Mouse (Mus musculus) heart, embryonic 14.5 days (tissue): ENCODE results near the gene 4930562C15Rik. TPM values are rescaled to one million over a fixed set of nuclear protein-coding genes. Genes with fewer than 3 reads are reported as not detected.

Experiments
- ATAC-seq: fragments of 200-750 bp; cut with Nextera tagmentation; 2 replicates; pipeline ENCODE4 v1.8.0; 2017; ENCODE audit warnings: low read depth, moderate TSS enrichment; ENCODE audit not compliant: insufficient number of reproducible peaks, insufficient read depth, low FRiP score
- H3K27ac ChIP-seq, 2 experiments: fragments of 200-500 bp in 1 of 2; fragments of 300-500 bp in 1 of 2; sonication (generic) in 1 of 2; replicated peaks in 1 of 2; 2 replicates each; pipeline ENCODE4 v1.5.1; 2012 to 2014; ENCODE audit warnings: low read depth in 2 of 2, low read length in 2 of 2, control low read depth in 1 of 2, mild to moderate bottlenecking in 1 of 2, mixed read lengths in 1 of 2; ENCODE audit not compliant: control insufficient read depth in 1 of 2, insufficient read depth in 1 of 2
- H3K27me3 ChIP-seq: fragments of 300-500 bp; sonication (generic); 2 replicates; pipeline ENCODE4 v1.6.1; 2014; ENCODE audit warnings: mild to moderate bottlenecking, low read length, control low read depth; ENCODE audit not compliant: control insufficient read depth, insufficient read depth
- H3K36me3 ChIP-seq: fragments of 300-500 bp; sonication (generic); 2 replicates; pipeline ENCODE4 v1.6.1; 2014; ENCODE audit warnings: mild to moderate bottlenecking, control low read depth, low read length, mixed read lengths; ENCODE audit not compliant: control insufficient read depth, insufficient read depth
- H3K4me1 ChIP-seq, 2 experiments: fragments of 200-500 bp in 1 of 2; fragments of 300-500 bp in 1 of 2; sonication (generic) in 1 of 2; 2 replicates each; pipeline ENCODE4 v1.6.1; 2012 to 2014; ENCODE audit warnings: low read length in 2 of 2, control low read depth in 1 of 2, mixed read lengths in 1 of 2; ENCODE audit not compliant: control insufficient read depth in 2 of 2, insufficient read depth in 2 of 2
- H3K4me2 ChIP-seq: fragments of 300-500 bp; sonication (generic); 2 replicates; pipeline ENCODE4 v1.6.1; 2014; ENCODE audit warnings: mild to moderate bottlenecking, low read length
- H3K4me3 ChIP-seq, 2 experiments: fragments of 200-500 bp in 1 of 2; fragments of 300-500 bp in 1 of 2; sonication (generic) in 1 of 2; 2 replicates each; pipeline ENCODE4 v1.5.1; 2012 to 2014; ENCODE audit warnings: low read length in 2 of 2, mild to moderate bottlenecking in 2 of 2, control low read depth in 1 of 2, low read depth in 1 of 2, moderate library complexity in 1 of 2; ENCODE audit not compliant: control insufficient read depth in 1 of 2, insufficient read depth in 1 of 2
- H3K9ac ChIP-seq: fragments of 300-500 bp; sonication (generic); 2 replicates; pipeline ENCODE4 v1.6.1; 2014; ENCODE audit warnings: mild to moderate bottlenecking, low read length
- H3K9me3 ChIP-seq: fragments of 300-500 bp; sonication (generic); 2 replicates; pipeline ENCODE4 v1.6.1; 2016; ENCODE audit warnings: low read length, control low read depth; ENCODE audit not compliant: control insufficient read depth
- WGBS: fragments of 180-500 bp; shearing (Covaris S2); extraction: QIAGEN DNeasy Blood & Tissue Kit; methylation state at CpG from one replicate; pipeline ENCODE4 v1.1.7; 2014; 5-methylcytosine and 5-hydroxymethylcytosine counted together
- polyA plus RNA-seq: library from polyadenylated mRNA; unstranded; fragments of >200 nt; fragmentation: Nextera tagmentation; extraction: Ambion mirVana; gene quantifications from 2 replicates; pipeline ENCODE4 v1.2.1, GENCODE M21; 2014

The 4930562C15Rik gene
- polyA plus RNA-seq, 1 experiment from 2014 or later = 0.28 TPM

DNA sequence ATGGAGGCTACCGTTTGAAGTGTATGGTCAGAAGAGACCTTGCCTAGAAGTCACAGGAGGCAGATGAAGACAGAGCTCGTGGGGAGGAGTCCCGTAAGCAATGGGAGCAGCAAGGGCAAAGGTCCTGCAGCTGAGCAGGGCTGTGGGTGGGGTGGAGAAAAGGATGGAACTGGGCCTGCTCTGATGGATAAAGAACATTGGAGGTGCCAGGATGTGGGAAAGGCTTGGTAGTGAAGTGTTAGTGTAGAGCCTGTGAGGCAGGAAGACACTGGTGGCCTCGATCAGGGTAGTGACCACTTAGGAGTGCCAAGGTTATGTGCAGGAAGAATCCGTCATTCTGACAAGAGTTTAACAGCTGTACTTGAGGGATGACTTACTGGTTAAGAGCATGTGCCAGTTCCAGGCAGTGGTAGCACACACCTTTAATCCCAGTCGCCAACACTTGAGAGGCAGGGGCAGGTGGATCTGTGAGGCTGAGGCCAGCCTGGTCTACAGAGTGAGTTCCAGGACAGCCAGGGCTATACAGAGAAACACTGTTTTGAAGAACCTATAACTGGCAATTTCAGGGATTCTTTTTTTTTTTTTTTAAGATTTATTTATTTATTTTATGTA is 68.4 kb downstream of the 4930562C15Rik start:
- Histone ChIP-seq H3K4me3 (no peak overlapping the region), H3K27ac (no peak overlapping the region), H3K4me1 (peaks cover 2 to 20% of the 10 kb centered on the region in 2 experiments; a peak in 2 of 4 replicates), H3K4me2 (no peak overlapping the region), H3K27me3 (no peaks in the 10 kb centered on the region), H3K9ac (no peak overlapping the region), H3K9me3 (no peaks in the 10 kb centered on the region), H3K36me3 (peaks cover 8% of the 10 kb centered on the region)
- no peak for ATAC-seq
- 69% methylated on average over 6 of the region's 6 CpGs for WGBS

GRCm38 (mm10) chr16:4904878-4905277 is 69.7 kb downstream of the 4930562C15Rik start:
- no peak overlapping the region for H3K4me3 ChIP-seq
- no peaks in the 10 kb centered on the region for H3K9me3 ChIP-seq
- 78% methylated on average over 3 of the region's 3 CpGs for WGBS
- H3K27ac ChIP-seq = no peak overlapping the region
- peaks cover 21% of the 10 kb centered on the region for H3K36me3 ChIP-seq
- ATAC-seq = no peak; the same call in 1 of the 2 replicates
- H3K4me1 ChIP-seq = peaks cover 2 to 20% of the 10 kb centered on the region in 2 experiments; a peak in 2 of 4 replicates
- H3K4me2 ChIP-seq = no peak overlapping the region
- H3K9ac ChIP-seq = no peak overlapping the region
- H3K27me3 ChIP-seq = no peaks in the 10 kb centered on the region

DNA sequence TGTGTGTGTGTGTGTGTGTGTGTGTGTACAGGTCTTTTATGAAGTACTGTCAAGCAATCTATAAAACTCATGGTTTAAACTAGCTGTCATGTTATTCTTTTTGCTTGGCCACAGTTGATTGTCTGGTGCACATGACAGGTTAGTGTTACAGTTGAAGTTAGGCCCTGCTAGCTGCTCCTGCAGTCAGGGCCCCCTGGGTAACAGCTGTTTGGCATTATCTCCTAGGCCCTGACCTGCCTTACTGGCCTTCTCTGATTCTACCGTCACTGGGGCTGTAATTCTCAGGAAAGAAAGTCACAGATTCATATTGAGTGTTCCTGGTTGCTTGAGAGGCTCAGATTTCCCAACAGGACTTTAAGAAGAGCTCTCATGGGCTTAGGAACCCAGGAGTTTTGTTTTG is 70.4 kb downstream of the 4930562C15Rik start:
- no peak overlapping the region for H3K9ac ChIP-seq
- peaks cover 28% of the 10 kb centered on the region for H3K36me3 ChIP-seq
- ATAC-seq = no peak
- H3K4me1 ChIP-seq = peaks cover 2 to 20% of the 10 kb centered on the region in 2 experiments; a peak in 2 of 4 replicates
- H3K27ac ChIP-seq = no peak overlapping the region
- no peak overlapping the region for H3K4me2 ChIP-seq
- H3K9me3 ChIP-seq = no peaks in the 10 kb centered on the region
- no peak overlapping the region for H3K4me3 ChIP-seq
- WGBS = 48% methylated on average over 1 of the region's 1 CpGs
- H3K27me3 ChIP-seq = no peaks in the 10 kb centered on the region

DNA sequence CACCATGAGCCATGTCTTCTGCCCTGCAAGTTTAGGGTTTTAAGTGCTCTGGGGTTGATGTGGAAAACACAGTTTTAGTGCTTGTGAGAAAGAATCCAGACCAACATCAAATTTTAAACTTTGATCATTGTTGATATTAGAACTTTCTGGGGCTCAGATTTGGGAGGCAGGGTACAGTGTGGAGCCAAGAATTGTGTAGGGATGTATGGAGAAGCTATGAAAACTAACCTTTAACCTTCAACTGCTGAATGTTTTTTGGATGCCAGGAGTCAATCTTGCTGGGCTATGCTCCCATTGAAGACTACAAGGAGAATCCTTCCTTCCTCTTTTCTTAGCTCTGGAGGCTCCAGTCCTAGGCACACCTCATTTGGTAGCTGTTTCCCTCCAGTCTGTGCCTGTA is 71.3 kb downstream of the 4930562C15Rik start:
- H3K9me3 ChIP-seq = no peaks in the 10 kb centered on the region
- peaks cover 38% of the 10 kb centered on the region for H3K36me3 ChIP-seq
- no peak overlapping the region for H3K4me3 ChIP-seq
- peaks cover 2 to 18% of the 10 kb centered on the region in 2 experiments; a peak in 1 of 4 replicates for H3K4me1 ChIP-seq
- H3K27ac ChIP-seq = no peak overlapping the region
- no peak overlapping the region for H3K9ac ChIP-seq
- no peak for ATAC-seq
- H3K27me3 ChIP-seq = no peaks in the 10 kb centered on the region
- no peak overlapping the region for H3K4me2 ChIP-seq

- no peak overlapping the region for H3K9ac ChIP-seq
- H3K4me1 ChIP-seq = peaks cover 2 to 18% of the 10 kb centered on the region in 2 experiments; a peak in 1 of 4 replicates
- peaks cover 46% of the 10 kb centered on the region for H3K36me3 ChIP-seq
- no peaks in the 10 kb centered on the region for H3K27me3 ChIP-seq
- H3K4me2 ChIP-seq = no peak overlapping the region
- no peak overlapping the region for H3K4me3 ChIP-seq
- 67% methylated on average over 2 of the region's 2 CpGs for WGBS
- no peak for ATAC-seq
- H3K27ac ChIP-seq = no peak overlapping the region
- H3K9me3 ChIP-seq = no peaks in the 10 kb centered on the region
Measured at GRCm38 (mm10) chr16:4907386-4907785, 72.2 kb downstream of the 4930562C15Rik start.

- peaks cover 52% of the 10 kb centered on the region for H3K36me3 ChIP-seq
- WGBS = 59% methylated on average over 5 of the region's 5 CpGs
- H3K9me3 ChIP-seq = no peaks in the 10 kb centered on the region
- H3K27ac ChIP-seq = no peak overlapping the region
- ATAC-seq = no peak
- no peak overlapping the region for H3K4me3 ChIP-seq
- no peak overlapping the region for H3K9ac ChIP-seq
- peaks cover 2 to 18% of the 10 kb centered on the region in 2 experiments; a peak in 1 of 4 replicates for H3K4me1 ChIP-seq
- H3K27me3 ChIP-seq = no peaks in the 10 kb centered on the region
- no peak overlapping the region for H3K4me2 ChIP-seq
Measured at GRCm38 (mm10) chr16:4907972-4908371, 72.8 kb downstream of the 4930562C15Rik start.

DNA sequence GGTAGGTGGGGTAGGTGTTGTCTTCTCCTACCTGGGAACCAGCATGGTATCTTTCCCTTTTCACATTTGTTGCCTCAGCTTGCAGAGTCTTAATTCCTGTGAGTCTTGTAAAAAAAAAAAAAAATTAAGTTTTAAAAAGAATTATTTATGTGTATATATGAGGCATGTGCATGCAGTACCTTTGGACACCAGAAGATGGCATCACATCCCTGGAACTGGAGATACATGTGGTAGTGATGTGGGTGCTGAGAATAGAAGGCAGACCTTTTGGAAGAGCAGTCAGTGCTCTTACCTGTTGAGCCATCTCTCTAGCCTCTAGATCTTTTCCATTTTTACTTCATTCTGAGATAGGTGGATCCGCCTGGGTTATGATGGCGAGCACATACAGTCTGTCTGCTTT is 74.5 kb downstream of the 4930562C15Rik start:
- Histone ChIP-seq H3K9me3 (no peaks in the 10 kb centered on the region), H3K4me2 (no peak overlapping the region), H3K27ac (no peak overlapping the region), H3K36me3 (peaks cover 68% of the 10 kb centered on the region), H3K27me3 (no peaks in the 10 kb centered on the region), H3K4me3 (no peak overlapping the region), H3K9ac (no peak overlapping the region), H3K4me1 (peaks cover 5 to 23% of the 10 kb centered on the region in 2 experiments; a peak in 3 of 4 replicates)
- 96% methylated on average over 2 of the region's 2 CpGs for WGBS
- ATAC-seq = no peak

- Histone ChIP-seq H3K9ac (no peak overlapping the region), H3K27me3 (no peaks in the 10 kb centered on the region), H3K27ac (no peak overlapping the region), H3K4me1 (peaks cover 5 to 17% of the 10 kb centered on the region in 2 experiments; a peak in 3 of 4 replicates), H3K4me2 (no peak overlapping the region), H3K4me3 (no peak overlapping the region), H3K9me3 (no peaks in the 10 kb centered on the region), H3K36me3 (peaks cover 77% of the 10 kb centered on the region)
- WGBS = 94% methylated on average over 8 of the region's 8 CpGs
- ATAC-seq = no peak
Measured at GRCm38 (mm10) chr16:4910758-4911157, 75.5 kb downstream of the 4930562C15Rik start.
